Mouse (Mus musculus) WW6 (cell line): ENCODE data around the gene Setd5.

ENCODE experiments used
- DNase-seq: peaks from one replicate; pipeline ENCODE4 v3.0.0-alpha.2; 2013; ENCODE audit warnings: low read depth, low spot score

The Setd5 gene

DNA sequence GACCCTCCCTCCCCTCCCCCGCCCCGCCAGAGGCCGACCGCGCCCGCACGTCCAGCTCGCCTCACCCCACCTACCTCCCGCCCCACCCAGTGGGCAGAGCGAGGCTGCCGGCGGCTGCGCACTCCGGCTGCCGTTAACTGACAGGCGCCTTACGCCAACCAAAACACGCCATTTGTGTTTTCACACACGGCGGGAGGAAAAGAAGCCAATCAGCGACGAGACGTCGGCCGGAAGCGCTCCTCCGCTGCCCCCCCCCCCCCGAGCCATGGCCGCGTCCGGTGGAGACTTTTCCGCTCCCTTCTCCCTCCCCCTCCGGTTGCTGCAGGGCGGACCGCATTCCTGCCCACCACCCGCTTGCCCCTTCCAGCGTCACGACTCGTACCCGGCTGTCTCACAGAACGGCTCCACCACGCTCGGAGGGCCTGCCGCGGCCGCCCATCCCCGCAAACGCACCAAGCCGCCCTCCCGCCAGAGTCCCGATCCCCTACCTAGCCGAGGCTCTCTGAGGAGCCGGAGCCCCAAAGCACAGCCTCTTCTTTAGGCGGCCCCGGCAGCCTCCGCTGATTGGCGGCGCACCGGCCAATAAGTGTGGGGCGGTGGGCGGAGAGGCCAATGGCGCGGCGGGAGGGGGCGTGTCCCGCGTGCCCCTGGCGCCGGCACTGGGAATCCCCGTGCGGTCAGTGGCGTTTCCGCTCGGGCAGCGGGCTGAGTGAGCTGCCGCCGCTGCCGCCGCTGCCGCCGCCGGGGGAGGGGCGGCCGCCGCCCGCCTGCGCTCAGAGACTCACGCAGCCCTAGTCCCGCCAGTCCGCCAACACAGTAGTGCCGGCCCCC, at the start of gene Setd5:
TSS of gene Setd5 (plus strand) at position 680 of the 831 bp plus-strand sequence.
- DNase-seq, result peak; percentile 95

DNA sequence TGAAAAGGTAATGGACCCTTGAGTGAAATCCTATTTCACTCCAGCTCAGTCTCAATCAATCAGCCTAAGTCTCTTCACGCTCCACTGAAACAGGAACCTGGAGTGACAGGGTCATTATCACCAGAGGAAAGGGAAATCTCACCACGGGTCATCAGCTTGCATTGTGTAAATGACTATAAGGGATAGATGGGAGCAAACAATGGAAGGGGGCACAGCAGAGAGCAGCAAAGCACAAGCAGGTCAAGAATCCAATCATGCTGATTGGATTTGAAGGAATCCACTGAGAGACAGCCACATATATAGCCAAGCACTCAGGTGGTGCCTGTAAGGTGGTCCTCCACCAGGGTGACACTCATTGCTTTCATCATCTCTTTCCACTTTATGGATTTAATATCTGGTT, 49.7 kb upstream of the Setd5 start:
- no peak for DNase-seq

DNA sequence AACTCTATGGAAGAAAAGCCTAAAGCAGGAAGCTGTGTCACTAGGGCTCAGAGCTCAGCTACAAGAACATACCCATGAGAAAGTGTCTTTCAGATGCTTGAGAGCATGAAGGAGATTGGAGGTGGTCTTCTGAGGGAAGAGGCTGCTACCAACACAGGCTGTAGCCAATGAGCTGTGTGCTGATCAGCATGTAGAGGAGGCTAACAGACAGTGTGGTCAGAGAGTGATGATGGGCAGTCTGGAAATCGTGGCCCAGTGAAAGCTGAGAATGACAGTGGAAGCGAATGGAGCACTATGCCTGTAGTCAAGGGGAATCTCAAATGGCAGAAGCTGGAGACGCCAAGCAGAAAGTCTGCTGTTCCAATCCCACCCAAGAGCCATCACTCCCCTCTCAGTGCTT, 48.2 kb upstream of the Setd5 start:
- no peak for DNase-seq

DNA sequence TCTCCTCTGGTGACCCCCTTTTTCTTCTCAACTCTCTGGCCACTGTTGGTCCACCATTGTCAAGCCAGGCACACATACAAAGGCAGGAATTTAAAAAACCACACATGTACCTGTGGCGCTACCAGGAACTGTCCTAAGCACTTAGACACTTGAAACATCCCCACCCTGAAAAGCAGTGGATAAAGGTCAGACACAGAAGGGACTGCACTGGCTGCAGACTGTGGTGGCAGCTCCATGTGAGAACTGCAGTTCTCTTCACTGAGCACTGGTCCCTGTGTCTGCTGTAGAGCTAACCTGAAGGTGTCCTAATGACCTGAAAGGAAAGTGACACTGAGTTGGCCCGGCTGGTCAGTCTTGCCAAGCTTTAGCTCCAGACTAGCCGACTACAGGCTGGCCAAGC, 46.6 kb upstream of the Setd5 start:
- DNase-seq, result no peak

DNA sequence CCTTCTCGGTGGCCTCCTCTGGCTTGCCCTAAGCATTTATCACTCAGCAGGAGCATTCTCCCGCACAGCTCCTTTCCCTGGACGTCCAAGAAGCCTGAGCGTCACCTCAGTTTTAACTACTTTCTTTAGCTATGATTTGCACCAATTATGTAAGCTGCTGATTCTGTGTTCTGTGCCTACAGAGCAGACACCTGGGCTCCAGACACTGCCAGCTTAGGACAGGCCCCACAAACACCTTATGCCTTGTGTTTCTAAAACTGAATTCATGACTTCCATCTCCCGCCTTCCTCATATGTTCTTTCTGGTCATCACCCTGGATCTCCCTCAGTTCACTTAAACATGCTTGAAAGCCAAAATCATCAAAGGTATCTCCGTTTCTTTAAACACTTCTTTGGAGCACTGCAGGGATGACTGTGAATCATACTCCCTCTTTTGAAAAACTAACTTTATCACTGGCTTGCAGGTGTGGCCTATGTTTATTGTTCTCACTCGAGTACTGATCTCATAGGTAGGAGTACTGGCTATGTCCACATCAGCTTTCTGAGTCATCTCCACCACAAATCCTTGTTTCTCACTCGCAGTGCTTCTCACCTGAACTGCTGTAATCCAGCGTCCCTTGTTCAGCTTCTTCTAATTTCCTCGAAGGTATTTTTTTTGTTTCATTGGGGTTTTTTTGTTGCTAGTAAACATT, 46.0 kb upstream of the Setd5 start:
- DNase-seq, result no peak

DNA sequence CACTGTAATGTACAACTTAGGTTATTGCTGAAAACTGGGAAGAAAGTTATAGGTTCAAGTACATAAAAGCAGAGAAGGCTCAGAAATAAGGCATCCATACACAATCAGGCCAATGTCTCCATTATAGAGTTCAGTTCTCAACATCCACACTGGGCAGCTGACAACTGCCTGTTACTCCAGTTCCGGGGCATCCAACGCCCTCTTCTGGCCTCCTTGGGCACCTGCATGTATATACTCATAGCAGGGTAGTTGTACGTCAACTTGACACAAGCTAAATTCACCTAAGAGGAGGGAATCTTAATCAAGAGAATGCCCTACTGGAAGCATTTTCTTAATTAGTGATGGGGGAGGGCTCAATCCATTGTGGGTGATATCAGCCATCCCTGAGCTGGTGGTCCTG, 45.0 kb upstream of the Setd5 start:
- peak; percentile 31 for DNase-seq

DNA sequence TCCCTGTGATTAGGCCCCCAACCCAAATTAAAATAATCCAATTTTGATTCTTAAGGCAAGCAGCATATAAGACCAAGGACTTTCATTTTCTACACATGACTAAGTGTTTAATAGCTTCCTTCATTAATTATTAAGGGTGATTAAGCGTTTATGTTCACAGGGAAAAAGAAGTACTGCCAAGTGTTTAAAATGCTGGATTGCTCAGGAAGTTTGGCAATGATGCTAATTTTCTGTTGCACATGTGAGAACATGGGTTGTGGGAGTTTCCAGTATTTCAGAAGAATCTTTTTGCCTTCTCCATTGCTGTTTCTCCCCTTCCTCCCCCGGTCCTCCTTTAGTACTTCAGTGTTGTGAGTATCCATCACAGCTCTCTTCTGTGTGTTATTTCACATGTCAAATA, 44.0 kb upstream of the Setd5 start:
- DNase-seq, result no peak

DNA sequence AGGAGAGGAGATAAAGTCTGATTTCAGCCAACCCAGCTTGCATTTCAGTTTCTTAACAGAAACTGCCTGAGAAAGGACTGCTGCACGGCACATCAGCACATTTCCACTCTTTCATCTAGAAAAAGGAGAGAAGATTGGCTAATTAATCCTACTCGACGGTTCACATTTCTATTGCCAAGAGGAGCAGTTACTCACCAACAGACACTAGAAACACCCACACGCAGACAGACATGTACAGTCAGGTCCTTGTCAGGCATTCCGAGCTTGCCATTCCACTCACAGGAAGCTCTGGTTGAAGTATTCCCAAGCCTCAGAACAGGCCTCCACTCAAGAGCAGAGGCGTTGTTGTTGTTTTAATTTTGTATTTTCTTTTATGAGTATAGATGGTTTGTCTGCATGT, 42.7 kb upstream of the Setd5 start:
- no peak for DNase-seq

DNA sequence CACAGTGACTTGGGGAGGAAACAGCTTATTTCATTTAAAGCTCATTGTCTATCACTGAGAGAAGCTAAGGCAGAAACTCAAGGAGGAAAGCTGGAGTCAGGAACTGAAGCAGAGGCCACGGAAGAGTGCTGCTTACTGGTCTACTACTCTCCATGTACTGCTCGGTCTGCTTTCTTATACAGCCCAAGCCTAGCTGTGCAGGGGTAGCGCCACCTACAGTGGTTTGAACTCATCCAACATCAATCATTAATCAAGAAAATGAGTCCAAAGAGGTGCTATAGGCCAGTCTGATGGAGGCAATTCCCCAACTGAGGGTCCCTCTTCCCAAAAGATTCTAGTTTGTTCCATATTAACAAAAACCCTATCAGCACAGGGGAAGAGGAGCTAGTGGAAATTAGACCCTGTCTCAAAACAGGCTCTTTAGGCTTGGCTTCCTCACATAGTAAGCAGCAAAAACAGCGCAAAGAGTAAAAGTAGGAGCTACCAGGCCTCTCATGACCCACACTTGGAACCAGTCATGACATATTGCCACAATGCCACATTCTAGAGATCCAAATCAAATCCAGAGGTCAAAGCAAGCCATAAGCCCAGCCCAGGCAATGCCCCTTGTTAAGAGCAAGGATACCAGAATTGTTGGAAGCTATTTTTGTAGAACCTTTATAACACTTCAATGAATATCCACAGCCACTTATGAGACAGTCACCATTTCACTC, 40.5 kb upstream of the Setd5 start:
- DNase-seq, result no peak

DNA sequence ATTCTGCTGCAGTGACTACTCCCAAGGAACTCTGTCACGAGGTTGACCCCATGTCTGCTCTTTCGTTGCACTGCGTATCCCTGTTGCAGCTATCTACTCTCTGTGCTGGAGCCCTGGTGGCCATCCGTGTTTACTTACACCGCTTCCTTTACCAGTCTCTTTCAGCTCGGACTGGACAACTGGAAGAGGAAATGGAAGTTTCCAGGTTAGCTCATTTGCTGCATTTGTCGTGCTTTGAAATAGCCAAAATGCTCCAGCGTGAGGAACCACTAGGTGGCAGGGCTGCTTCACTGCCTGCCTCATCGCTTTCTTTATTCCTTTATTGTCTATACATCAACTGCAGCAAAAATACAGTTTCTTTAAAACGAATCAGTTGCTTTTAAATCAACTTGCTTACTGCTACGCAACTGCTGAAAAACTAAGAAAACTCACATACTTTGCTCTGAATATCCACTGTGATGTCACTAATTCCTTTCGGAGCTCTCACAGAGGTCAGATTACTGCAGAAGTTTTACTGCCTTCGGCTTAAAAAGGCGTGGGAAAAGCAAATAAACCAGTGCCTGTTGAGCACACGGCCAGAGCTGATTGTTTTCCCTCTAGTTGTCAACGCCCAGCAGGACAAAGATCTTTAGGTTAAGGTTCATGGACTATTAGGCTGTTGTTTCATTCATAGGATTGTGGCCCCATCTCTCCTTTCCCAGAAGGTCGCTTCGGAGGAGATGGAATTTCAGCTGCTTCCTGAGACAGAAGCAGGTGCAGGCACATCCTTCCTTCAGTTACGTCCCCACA, 39.0 kb upstream of the Setd5 start:
- peak; percentile 58 for DNase-seq

DNA sequence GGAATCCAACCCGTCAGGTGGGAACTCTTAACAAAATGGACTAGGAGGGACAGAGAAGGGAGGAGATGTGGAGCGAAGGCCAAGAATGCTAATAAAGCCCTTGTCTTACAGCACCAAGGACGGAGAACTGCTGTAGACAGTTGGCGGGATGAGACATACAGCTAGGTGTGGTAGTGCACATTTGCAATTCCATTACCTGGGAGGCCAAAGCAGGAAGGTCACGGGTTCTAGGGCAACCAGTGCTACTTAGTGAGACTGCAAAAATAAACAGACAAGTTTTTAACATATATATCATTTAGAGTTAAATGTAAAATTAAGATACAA, 38.5 kb upstream of the Setd5 start:
- DNase-seq, result no peak

DNA sequence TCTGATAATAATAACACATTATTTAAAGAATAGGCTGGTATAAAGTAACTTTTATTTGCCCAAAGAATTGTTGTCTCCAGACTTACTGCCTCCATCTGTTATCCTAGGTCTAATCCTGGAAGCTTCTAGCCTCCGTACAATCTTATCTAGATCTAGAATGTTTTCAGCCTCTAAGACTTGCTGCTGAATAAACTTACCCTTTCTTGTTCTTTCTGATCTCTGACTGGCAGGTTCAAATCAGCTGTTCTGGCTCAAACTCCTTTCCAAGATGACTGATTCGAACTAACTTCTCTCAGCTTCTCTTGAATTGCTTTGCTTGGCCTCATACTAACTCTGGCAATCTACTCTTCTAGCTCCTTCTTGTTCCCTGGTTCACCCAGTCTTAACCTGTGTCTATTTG, 36.8 kb upstream of the Setd5 start:
- no peak for DNase-seq

DNA sequence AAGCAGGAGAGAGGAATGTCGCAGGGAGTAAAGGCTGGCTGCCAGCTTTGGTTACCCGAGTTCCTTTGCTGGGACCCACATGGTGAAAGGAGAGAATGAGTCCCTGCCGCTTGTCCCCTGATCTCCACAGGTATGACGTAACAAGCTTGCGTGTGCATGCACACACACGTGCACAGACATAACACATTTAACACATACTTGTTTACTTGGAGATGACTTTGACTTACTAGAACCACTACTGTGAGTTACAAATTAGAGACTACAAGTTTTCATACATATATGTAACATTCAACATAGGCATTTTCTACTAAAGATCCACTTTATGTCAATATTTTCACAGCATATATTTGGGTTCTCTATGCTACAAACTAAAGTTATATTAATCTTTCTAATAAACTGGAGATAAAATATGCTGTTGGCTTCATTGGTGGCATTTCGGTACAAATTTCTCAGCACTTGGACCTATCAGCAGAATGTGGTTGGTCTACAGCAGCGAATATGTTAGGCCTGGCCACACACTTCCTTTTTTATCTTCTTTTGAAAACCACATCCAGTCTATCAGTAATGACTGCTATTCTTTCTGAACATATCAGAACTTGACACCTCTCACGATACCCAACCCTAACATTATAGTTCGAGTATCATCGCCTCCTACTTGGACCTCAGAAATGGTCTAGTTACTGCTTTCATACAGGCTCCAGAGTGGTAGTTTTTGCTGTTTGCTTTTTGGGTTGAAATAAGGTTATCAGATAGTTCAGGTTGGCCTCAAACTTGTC, 35.8 kb upstream of the Setd5 start:
- DNase-seq, result no peak

DNA sequence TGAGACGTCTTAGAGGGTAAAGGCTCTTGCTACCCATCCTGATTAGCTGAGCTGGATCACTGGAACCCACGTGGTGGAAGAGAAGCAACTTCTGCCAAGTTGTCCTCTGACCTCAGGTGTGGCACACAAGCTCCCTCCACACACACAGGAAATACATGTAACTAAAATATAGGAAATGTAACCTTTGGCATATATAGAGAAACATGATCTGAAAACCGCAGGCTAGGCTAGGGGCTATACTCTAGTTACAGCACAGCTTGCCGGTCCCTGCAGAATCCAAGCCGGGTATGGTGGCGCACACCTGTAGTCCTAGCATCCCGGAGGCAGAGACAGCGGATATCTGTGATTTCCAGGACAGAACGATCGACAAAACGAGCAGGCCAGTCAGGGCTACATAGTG, 31.6 kb upstream of the Setd5 start:
- DNase-seq, result peak; percentile 29

DNA sequence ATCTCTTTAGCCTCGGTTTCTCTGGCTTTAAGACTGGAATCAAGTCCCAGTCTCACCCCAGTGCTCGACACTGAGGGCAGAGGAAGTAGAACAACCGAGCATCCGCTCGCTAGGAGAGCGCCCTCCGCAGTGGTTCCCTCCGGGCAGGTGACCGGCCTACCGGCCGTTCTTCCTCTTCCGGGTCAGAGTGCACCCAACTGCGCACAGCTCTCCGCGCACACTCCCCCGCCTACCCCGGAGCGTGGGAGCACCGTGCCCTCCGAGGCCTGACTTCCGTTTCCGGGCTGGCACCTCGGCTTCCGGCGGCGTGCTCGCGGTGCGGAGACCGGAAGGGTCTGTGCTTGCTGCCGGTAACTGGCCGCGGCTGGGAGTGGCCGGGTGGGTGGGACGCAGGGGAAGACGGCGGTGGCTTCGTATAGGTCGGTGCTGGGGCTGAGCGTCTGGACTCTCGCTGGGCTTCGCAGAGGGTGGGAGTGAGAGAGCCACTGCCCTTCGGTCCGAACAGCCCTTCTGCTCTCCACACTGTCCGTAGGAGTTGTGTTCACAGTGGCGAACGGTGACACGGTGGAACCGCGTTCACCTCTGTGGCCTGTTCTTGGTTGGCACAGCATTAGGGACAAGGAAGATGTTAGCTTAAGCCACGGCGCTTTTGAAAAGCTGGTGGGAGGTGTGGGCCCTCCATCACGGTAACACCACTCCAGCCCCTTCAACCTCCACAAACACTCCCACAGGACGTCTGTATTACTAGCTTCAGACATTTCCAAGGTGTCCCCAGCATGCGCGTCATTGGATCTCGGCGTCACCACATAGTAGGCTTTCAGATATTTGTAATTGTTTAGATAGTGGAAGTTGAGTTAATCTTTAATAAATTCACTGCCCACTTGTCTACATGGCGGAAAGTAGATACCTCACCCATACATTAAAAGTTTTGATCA, 30.9 kb upstream of the Setd5 start, which contains the start of gene Thumpd3:
TSS of gene Thumpd3 (plus strand) at position 185 of the 935 bp plus-strand sequence.
- DNase-seq, result peak; percentile 97

DNA sequence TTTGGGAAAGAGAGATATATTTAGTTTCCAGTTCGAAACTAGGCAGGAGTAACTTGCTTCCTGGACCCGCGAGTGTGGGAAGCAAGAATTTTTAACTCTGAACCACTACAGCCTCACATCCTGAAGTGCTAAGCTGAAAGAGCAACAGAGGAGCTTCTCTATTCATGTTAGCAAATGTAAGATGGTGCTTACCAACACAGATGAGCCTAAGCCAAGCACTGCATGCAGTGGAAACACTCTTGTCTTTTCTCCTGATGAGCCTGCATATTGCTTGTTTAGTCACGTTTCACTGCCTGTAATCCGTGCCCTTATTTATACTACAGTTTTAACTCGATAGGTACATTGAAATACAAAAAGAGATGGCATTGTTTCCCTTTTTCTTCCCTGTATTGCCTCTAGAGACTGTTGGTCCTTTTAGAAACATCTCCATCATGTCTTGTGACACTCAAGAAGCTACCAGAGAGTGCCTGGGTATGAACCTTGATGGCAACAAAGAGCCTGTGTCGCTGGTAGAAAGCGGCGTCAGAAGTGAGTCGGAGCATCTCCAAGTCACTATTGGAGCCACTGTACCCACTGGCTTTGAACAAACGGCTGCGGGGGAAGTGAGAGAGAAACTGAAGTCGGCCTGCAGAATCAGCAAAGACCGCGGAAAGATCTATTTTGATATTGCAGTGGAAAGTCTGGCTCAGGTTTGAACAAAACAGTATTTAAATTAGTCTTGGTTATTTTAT, 30.0 kb upstream of the Setd5 start:
- no peak for DNase-seq

DNA sequence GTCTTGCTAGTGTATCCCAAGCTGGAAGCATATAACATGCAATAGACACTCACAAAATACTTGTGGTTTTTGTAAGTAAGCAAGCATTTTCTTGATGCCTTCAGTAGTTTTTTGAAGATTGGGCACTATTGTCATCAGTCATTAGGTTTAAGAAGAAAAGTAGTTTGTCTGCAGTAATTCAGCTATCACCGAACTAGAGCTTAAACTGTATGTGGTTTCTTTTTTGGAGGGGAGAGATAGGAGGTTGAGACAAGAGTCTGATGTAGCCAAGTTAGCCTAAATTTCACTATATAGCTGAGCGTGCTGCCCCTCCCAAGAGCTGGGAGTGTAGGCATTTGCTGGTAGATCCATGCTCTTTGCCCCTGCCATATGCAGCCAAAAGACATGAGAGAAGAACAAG, 28.8 kb upstream of the Setd5 start:
- no peak for DNase-seq

DNA sequence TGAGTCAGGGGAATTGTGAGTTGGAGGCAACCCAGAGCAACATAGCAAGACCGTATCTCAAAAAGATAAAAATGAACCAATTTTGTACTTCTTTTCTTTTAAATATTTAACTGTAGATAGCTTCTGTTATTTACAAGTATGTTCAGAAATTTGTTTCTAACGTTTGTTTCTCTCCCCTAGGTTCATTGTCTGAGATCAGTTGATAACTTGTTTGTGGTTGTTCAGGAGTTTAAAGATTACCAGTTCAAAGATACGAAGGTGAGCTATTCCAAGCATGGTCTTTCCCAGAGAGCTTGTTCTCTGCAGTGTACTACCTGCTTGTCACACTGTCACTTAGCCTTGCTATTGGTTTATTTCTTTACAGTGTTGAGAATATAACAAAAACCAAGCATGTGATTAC, 28.0 kb upstream of the Setd5 start:
- DNase-seq, result no peak

DNA sequence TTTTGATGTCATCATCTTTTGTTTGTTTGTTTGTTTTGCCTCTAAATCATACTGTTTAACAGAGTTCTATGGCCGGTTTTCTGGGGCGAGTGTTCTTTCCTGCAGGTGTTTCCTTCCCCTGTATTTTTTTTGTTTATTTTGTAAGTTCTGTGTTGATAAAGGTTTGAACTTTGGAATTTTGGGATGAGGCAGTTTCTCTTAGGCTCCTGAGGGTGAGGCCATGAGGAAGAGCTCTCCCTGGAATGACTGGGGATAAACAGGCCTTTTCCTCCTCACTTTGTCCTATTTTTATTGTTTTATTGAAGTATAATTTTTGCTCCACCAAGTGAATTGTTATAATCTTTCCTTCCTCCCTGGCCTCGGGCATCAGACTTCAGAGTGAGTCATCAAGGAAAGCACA, 24.2 kb upstream of the Setd5 start:
- no peak for DNase-seq
